Mouse (Mus musculus): ENCODE measurements around the gene Alox5ap. TPM values are rescaled to one million over a fixed set of nuclear protein-coding genes. Genes with fewer than 3 reads are reported as not detected.

Gene Alox5ap
- polyA plus RNA-seq, 1 experiment = 31.2 TPM

GRCm38 (mm10) chr5:149275105-149275494 is 10.5 kb downstream of the Alox5ap start:
- peaks cover 21% of the 10 kb centered on the region for H3K9me3 ChIP-seq
- TF ChIP-seq GATA1 (IDR thresholded peaks at IDR 0.05; ENCODE audit: borderline replicate concordance, low read length) (no peak), FLI1 (IDR thresholded peaks at IDR 0.05; ENCODE audit: low read length) (no peak)

GRCm38 (mm10) chr5:149277529-149277928 is 13.0 kb downstream of the Alox5ap start:
- TF ChIP-seq FLI1 (IDR thresholded peaks at IDR 0.05; ENCODE audit: low read length) (no peak), GATA1 (IDR thresholded peaks at IDR 0.05; ENCODE audit: borderline replicate concordance, low read length) (no peak)
- Histone ChIP-seq H3K36me3 (replicated peaks; ENCODE audit: low read length) (peaks cover 98% of the 10 kb centered on the region), H3K4me3 (replicated peaks) (no peak overlapping the region)

More at GRCm38 (mm10) chr5:149275105-149275494, 10.5 kb downstream of the Alox5ap start:
- peaks cover 55% of the 10 kb centered on the region for H3K4me1 ChIP-seq
- peaks cover 98% of the 10 kb centered on the region for H3K36me3 ChIP-seq (replicated peaks; ENCODE audit: low read length)
- H3K4me3 ChIP-seq (replicated peaks) = peak overlapping the region; percentile 70
- H3K27me3 ChIP-seq (replicated peaks) = no peaks in the 10 kb centered on the region

GRCm38 (mm10) chr5:149279273-149279844 is 14.8 kb downstream of the Alox5ap start:
- no peaks in the 10 kb centered on the region for H3K27me3 ChIP-seq (replicated peaks)

More at GRCm38 (mm10) chr5:149277529-149277928, 13.0 kb downstream of the Alox5ap start:
- Histone ChIP-seq H3K4me1 (peaks cover 31% of the 10 kb centered on the region), H3K27me3 (replicated peaks) (no peaks in the 10 kb centered on the region), H3K9me3 (peaks cover 30% of the 10 kb centered on the region)

GRCm38 (mm10) chr5:149283009-149283408 is 18.4 kb downstream of the Alox5ap start:
- Histone ChIP-seq H3K4me1 (peaks cover 18% of the 10 kb centered on the region), H3K4me3 (replicated peaks) (no peak overlapping the region)
- TF ChIP-seq FLI1 (IDR thresholded peaks at IDR 0.05; ENCODE audit: low read length) = no peak
- no peak for TF ChIP-seq GATA1 (IDR thresholded peaks at IDR 0.05; ENCODE audit: borderline replicate concordance, low read length)

More at GRCm38 (mm10) chr5:149279273-149279844, 14.8 kb downstream of the Alox5ap start:
- Histone ChIP-seq H3K9me3 (peaks cover 33% of the 10 kb centered on the region), H3K4me1 (peaks cover 26% of the 10 kb centered on the region), H3K36me3 (replicated peaks; ENCODE audit: low read length) (peaks cover 100% of the 10 kb centered on the region), H3K4me3 (replicated peaks) (no peak overlapping the region)
- TF ChIP-seq GATA1 (IDR thresholded peaks at IDR 0.05; ENCODE audit: borderline replicate concordance, low read length) = no peak
- no peak for TF ChIP-seq FLI1 (IDR thresholded peaks at IDR 0.05; ENCODE audit: low read length)

GRCm38 (mm10) chr5:149283821-149284220 is 19.3 kb downstream of the Alox5ap start:
- Histone ChIP-seq H3K36me3 (replicated peaks; ENCODE audit: low read length) (peaks cover 97% of the 10 kb centered on the region), H3K4me1 (peaks cover 18% of the 10 kb centered on the region), H3K27me3 (replicated peaks) (no peaks in the 10 kb centered on the region), H3K4me3 (replicated peaks) (no peak overlapping the region), H3K9me3 (peaks cover 24% of the 10 kb centered on the region)
- no peak for TF ChIP-seq FLI1 (IDR thresholded peaks at IDR 0.05; ENCODE audit: low read length)
- TF ChIP-seq GATA1 (IDR thresholded peaks at IDR 0.05; ENCODE audit: borderline replicate concordance, low read length) = no peak

More at GRCm38 (mm10) chr5:149283009-149283408, 18.4 kb downstream of the Alox5ap start:
- H3K9me3 ChIP-seq = peaks cover 24% of the 10 kb centered on the region
- H3K27me3 ChIP-seq (replicated peaks) = no peaks in the 10 kb centered on the region
- peaks cover 100% of the 10 kb centered on the region for H3K36me3 ChIP-seq (replicated peaks; ENCODE audit: low read length)

DNA sequence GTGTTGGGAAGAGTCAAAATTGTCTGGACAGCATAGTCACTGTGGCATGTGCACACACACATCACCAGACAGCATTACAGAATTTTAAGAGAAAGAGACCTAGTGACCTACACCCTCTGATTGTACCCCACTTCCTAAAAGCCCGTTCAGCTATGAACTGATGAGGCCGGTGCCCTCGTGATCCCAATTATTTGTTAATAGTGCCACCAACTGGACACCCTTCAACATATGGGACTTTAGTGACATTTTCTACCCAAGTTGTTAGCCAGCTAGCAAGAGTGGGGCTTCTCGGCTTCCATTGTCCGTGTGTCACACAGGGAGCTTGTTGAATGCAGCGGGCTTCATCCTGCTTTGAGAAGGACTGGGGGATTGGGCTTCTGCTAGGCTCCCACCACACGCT is 21.5 kb downstream of the Alox5ap start:
- peaks cover 22% of the 10 kb centered on the region for H3K4me1 ChIP-seq
- H3K9me3 ChIP-seq = peaks cover 18% of the 10 kb centered on the region
- TF ChIP-seq FLI1 (IDR thresholded peaks at IDR 0.05; ENCODE audit: low read length) = no peak
- no peak for TF ChIP-seq GATA1 (IDR thresholded peaks at IDR 0.05; ENCODE audit: borderline replicate concordance, low read length)
- no peaks in the 10 kb centered on the region for H3K27me3 ChIP-seq (replicated peaks)
- peaks cover 97% of the 10 kb centered on the region for H3K36me3 ChIP-seq (replicated peaks; ENCODE audit: low read length)
- H3K4me3 ChIP-seq (replicated peaks) = no peak overlapping the region

DNA sequence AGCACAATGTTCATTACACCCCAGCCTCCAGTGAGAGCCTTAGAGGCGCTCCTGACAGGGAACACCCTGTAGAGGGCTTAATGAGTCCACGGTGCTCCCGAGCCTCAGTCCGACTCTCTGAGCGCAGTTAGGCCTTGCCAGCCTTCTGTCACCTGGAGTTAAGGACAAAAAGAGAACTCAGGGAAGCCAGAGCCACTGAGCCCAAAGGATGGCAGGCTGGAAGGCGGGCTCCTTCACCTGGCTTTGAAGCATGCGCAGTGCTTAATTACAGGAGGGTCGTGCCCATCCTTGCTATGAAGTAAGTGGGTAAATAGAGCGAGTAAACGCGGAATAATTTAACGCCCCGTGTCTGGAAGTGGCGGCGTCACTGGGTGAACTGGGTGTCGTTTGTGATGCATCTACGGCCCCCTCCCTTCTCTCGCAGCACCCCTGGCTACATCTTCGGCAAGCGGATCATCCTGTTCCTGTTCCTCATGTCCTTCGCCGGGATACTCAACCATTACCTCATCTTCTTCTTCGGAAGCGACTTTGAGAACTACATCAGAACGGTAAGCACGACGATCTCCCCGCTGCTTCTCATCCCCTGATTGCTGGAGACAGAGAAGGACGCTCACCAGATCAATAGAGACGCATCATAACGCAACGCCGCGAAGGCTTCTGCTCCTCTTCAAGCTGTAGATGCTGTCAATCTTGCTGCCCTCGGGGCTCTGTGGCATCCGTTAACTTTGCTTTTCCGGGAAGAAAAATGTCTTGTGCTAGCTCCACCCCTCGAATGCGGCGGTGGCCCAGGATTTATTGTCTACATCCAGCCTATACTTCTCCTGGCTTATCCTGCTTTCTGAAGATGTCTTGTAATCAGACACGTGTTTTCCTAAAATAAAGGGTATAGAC is 22.8 kb downstream of the Alox5ap start:
- H3K9me3 ChIP-seq = peaks cover 16% of the 10 kb centered on the region
- H3K4me3 ChIP-seq (replicated peaks) = no peak overlapping the region
- H3K36me3 ChIP-seq (replicated peaks; ENCODE audit: low read length) = peaks cover 97% of the 10 kb centered on the region
- no peaks in the 10 kb centered on the region for H3K27me3 ChIP-seq (replicated peaks)
- H3K4me1 ChIP-seq = peaks cover 22% of the 10 kb centered on the region
- no peak for TF ChIP-seq FLI1 (IDR thresholded peaks at IDR 0.05; ENCODE audit: low read length)
- TF ChIP-seq GATA1 (IDR thresholded peaks at IDR 0.05; ENCODE audit: borderline replicate concordance, low read length) = no peak

- Histone ChIP-seq H3K36me3 (replicated peaks; ENCODE audit: low read length) (peaks cover 95% of the 10 kb centered on the region), H3K27me3 (replicated peaks) (no peaks in the 10 kb centered on the region), H3K4me3 (replicated peaks) (no peak overlapping the region), H3K9me3 (peaks cover 40% of the 10 kb centered on the region), H3K4me1 (peaks cover 5% of the 10 kb centered on the region; the same call in 1 of the 2 replicates)
- no peak for TF ChIP-seq FLI1 (IDR thresholded peaks at IDR 0.05; ENCODE audit: low read length)
- TF ChIP-seq GATA1 (IDR thresholded peaks at IDR 0.05; ENCODE audit: borderline replicate concordance, low read length) = no peak
Observed at GRCm38 (mm10) chr5:149291266-149291665, 26.7 kb downstream of the Alox5ap start.

GRCm38 (mm10) chr5:149293071-149293470 is 28.5 kb downstream of the Alox5ap start:
- no peaks in the 10 kb centered on the region for H3K27me3 ChIP-seq (replicated peaks)
- H3K4me3 ChIP-seq (replicated peaks) = no peak overlapping the region
- peaks cover 5% of the 10 kb centered on the region; the same call in 1 of the 2 replicates for H3K4me1 ChIP-seq
- H3K9me3 ChIP-seq = peaks cover 43% of the 10 kb centered on the region
- peaks cover 91% of the 10 kb centered on the region for H3K36me3 ChIP-seq (replicated peaks; ENCODE audit: low read length)
- no peak for TF ChIP-seq GATA1 (IDR thresholded peaks at IDR 0.05; ENCODE audit: borderline replicate concordance, low read length)
- TF ChIP-seq FLI1 (IDR thresholded peaks at IDR 0.05; ENCODE audit: low read length) = no peak

DNA sequence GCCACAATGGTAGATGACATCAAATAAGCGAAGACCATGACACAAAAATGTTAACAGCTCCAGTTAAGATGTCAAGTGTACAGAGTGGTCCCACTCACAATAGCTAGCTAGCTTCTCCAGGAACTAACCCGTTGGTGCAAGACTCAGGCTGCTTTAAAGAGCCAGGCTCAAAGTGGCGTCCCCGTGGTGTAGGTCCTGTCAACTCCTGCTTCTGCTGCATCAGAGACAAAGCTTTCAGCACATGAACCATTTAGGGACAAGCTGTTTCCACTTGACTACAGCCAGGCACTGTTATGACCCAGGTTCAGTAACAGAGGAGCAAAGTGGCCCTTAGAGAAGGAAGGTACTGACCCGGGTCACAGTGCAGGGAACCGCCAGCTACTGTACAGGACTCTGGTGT is 32.2 kb downstream of the Alox5ap start:
- Histone ChIP-seq H3K36me3 (replicated peaks; ENCODE audit: low read length) (peaks cover 57% of the 10 kb centered on the region), H3K4me1 (no peaks in the 10 kb centered on the region), H3K4me3 (replicated peaks) (no peak overlapping the region), H3K27me3 (replicated peaks) (no peaks in the 10 kb centered on the region), H3K9me3 (peaks cover 35% of the 10 kb centered on the region)
- no peak for TF ChIP-seq GATA1 (IDR thresholded peaks at IDR 0.05; ENCODE audit: borderline replicate concordance, low read length)
- TF ChIP-seq FLI1 (IDR thresholded peaks at IDR 0.05; ENCODE audit: low read length) = no peak

Data from megakaryocyte, embryonic 14.5 days (primary cell).